Mouse (Mus musculus): ENCODE results near the gene Vstm5. TPM values are rescaled to one million over a fixed set of nuclear protein-coding genes. Genes with fewer than 3 reads are reported as not detected.
"Not testable (repeated sequence)": the region's sequence is repeated elsewhere in the genome, so short reads cannot be mapped to it uniquely, and the experiment has no call there.

Vstm5 gene
- polyA plus RNA-seq (2017; shearing (Covaris generic)): under 1 TPM in 1 of 2 experiments, not detected in 1; 0.22 TPM

DNA sequence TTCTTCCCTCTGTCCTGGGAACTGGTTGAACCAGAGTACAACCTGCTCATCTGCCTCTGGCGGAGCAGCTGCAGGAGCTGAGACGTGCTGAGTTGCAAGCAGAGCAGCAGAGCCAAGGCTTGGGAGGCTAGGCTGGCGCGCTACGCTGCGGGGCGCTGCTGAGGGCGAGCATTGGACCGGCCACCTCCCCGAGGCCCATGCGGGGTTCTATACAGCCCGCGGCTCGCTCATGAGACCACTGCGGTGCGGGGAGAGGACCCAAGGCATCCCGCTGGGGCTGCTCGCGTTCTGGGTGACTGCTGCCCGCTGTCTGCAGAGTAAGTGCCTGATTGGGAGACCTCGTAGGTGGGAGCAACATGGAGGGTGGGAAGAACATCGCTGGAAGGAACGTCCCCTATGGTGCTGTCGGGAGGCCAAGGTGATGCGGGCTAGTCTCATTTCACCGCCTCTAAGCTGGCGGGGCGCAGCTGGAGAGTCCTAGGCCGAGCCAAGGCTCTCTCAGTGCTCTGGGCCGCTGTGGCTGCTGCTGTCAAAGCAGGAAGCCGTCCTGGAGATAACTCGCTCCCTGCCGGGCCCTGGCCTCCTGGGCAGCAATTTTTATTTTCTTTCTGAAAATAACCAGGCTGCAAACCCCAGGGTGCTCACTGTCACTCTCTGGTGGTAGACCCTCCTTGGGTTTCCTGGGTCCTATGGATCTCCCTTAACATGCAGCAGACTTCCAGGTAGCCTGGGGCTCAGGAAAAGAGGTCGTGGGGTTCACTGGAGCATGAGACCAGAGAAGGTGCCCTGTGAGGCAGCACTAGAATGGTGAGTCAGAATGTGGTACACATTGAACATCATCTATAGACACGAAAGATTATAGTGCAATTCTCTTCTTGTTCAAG is at the start of gene Vstm5:
Gene Vstm5 (plus strand): TSS at position 4 of the 884 bp plus-strand sequence.
- ATAC-seq: no peak

DNA sequence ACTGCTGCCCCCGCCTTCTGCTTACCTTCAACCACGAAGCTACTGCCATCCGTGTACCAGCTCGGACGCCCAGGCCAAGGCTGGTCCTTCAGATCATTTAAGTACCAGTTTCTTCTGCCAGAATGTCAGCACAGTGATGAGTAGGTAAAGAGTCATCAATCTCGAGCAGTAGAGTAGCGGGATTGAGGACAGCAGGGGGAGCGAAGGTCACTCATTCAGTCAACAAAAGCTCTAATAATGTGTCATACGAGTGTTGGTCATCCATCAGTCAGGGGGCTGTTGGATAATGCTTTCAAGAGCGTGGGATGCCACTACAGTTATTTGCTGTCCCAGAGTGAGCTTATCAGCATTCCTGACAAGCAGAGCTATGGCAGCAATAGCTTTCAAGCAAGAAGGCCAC is 44.0 kb upstream of the Vstm5 start:
- ATAC-seq: not testable (repeated sequence)

DNA sequence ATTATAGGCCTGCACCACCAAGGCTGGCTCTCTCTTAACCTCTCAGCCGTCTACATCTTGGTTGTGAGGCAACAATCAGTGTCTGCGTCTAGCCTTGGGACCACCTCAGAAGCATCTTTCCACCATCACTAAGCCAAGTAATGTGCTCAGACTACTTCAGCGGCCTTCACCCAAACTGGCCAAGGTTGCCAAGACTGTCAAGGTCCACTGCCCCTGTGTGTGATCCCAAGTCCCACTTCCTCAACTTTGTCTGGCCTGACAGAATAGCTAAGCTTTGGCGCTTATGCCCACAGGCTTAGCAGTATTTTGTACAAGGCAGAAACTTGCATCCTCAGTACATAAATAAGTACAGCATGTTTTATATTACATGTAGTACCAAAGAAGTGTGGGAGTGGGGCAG is 32.2 kb upstream of the Vstm5 start:
- no peak for ATAC-seq

DNA sequence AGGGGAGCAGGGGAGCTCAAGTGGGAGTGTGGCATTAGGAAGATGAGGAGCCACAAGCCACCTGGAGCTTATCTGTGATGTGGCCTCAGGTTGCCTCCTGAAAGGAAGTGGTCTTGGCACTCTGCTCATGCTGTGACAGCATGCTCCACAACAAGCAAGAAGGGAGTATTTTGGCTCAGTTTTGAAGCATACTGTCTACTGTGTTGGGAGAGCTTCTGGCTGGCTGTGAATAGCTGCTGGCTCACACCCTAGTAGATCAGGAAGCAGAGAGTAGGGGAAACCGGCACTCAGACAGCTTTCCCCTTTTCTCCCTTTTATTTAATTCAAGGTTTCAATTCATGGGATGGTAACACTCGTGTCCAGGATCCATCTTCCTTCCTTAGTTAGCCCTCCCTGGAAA is 29.5 kb upstream of the Vstm5 start:
- no peak for ATAC-seq

DNA sequence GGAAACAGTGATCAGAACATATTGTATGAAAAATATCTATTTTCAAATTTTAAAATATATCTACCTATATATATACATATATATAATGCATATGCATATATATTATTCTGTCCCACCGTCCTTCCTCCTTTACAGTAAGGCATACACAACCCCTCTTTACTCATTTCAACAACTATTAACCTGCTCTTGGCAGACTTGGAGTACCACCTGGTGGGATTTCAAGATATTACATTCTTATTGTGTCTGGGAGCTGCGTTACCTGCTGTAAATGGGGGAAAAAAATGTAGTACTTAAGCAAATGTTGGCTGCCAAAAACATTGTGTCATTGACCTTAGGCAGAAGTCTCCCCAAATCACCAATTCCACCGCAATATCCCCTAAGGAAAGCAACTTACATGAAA is 27.0 kb upstream of the Vstm5 start:
- no peak for ATAC-seq

DNA sequence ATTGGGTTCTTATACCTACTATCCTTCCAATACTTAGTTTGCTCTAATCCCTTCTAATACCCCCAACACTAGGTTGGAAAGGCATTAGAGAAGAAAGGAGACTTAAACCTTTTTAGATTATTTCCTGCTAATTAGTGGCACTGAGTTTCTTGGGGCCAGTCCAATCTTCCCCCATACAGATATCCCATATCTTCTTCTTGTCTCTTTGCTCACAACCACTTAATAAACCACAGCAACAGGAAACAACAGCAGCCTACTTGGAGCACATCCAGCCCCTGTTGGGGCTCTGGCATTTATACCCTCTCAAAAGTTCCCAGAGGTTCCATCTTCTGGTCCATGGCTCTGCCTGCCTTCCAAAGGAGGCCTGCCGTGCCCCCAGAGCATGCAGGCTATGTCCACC is 25.1 kb upstream of the Vstm5 start:
- ATAC-seq: no peak

DNA sequence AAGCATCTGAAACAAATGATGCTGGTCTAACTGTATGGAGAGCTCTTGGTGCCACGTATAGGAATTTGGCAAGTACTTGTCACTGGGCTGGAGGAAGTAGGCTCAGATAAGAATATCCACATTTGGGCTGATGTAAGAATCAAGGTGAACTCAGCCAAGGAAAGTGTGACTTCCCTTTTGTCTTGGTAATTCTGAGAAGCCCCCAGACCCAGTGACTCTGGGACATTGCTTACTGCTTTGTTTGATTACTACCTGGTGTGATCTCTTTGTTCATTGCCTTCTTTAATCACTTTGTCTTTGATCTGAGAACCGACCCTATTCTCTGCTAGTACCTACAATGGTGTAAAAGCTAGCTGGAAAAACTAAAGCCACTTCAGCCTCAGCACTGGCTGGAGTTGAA is 13.9 kb upstream of the Vstm5 start:
- ATAC-seq: no peak

DNA sequence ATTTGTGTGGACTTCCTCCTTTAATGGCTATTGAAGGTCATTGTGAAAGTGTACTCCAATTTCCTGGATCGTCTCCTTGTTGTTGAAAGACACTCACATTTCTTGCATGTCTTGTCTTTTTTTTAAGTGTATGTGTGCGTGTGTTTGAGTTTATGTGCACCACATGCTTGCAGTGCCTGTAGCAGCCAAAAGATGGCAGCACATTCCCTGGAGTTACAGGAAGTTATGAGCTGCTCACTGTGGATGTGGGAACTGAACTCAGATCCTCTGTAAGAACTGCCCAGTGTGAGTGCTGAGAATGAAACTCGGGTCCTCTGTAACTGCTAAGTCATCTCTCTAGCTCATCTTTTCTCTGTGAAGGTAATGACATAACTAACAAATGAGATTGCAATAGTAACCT is 6.4 kb upstream of the Vstm5 start:
- no peak for ATAC-seq

DNA sequence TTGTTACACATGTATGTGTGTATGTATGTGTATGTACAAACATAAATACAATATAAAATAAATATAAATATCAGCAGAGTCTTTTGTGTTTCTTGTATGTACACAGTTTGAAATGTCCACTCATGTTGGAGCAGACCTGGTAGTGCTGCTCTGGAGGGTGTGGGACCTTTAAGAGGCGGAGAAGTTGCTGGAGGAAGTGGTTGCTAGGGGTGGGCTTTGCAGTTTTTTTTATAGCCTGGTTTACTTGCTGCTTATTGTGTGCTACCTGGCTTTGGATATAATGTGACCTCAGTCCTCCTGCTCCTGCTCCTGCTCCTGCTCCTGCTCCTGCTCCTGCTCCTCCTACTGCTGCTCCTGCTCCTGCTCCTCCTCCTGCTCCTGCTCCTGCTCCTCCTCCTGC is 5.2 kb upstream of the Vstm5 start:
- no peak for ATAC-seq

DNA sequence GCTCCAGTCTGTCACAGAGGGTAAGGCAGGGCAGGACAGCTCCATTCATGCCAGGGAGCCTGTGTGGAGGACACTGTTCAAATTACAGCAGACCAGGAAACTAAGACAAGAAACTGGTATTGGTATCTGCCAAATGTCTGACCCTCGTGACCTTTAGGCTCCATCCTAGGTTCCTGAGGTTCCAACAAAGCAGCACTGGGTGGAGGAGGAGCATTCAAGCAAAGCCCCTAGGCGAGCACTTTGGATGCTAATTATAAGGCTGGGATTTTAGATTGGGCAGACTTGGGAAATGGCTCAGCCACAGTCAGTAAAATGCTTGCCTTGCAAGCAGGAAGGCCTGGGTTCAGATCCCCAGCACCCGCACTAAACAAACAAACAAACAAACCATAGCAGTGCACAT is 2.9 kb upstream of the Vstm5 start:
- no peak for ATAC-seq

DNA sequence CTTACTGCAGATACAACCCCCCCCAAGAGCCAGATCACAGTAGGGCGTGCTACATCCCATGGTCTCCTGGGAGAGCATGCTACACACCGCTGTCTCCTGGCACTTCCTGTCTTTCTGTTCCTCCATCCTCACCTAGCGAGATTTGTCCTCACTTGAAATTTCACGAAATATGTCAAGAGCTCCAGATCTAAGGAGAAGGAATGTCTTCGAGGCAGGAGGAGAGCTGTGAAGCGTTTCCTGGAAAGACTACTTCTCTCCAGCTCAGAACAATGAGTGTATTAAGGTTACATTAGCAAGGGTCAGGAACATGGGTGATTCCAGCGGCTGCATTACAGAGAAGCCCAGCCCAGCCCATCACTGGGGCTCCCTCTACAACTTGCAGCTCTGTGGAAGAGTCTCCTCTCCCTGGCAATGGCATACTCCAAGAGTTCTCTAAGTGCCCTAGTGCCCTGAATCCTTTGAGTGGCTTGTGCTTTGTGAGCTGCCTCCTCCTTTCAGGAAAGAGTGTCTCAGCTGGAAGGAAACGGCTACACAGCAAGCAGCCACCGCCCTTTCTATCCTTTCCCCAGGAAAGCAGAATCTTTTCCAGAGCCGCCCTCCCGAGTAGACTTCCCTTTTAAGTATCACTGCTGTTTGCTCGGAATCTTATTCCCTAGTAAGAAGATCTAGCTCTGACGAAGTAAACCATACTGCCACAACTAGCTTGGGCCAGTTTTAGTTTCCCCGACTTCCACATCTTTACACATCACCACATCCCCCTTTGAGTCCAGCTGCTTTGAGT is 1.1 kb upstream of the Vstm5 start:
- no peak for ATAC-seq

DNA sequence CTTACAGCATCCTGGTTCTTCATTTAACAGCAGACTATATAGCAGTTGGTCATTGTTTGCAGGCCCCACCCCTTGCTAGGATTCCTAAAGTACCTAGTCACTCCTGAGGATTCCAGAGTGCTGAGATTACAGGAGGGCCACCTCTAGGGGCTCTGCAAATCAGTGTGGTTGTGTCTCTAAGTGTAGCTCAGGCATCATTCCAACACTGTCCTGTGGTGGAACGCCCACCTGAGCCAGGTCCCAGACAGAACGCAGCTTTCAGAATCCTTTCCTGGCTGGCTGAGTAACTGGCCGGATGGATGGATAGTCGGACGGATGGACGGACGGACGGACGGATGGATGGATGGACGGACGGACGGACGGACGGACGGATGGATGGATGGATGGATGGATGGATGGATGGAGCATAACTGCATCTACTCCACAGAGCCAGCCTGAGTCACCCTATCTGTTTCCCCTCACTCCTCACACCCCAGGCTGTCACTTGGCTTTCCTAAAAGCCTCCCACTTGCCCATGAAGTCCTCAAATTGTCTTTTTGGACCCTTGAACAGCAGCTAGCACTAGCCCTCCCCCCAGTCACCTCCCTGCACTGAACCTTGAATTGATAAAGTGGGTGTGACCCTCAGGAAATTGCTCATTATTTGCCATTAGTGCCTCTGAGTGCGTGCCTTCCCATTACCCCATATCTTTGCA is 401 bp upstream of the Vstm5 start:
- no peak for ATAC-seq

DNA sequence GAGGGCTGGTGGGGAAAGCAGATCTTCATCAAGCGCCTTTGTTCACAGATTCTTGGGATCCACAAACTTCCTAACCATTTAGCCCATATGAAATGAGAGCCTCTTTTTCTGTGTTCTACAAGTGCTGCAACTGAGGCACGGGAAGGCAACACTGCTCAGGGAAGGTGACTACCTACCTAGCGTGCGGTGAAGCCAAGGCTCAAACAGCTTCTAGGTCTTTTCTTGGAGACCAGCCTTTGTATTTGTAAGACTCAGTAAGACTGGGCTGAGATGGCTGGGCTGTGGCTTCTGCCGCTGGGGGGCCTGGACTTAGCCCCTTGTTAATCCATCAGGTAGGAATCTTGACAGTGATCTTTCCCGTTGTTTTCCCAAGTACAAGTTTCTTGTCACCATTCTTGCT is 1.2 kb downstream of the Vstm5 start:
- ATAC-seq: no peak

DNA sequence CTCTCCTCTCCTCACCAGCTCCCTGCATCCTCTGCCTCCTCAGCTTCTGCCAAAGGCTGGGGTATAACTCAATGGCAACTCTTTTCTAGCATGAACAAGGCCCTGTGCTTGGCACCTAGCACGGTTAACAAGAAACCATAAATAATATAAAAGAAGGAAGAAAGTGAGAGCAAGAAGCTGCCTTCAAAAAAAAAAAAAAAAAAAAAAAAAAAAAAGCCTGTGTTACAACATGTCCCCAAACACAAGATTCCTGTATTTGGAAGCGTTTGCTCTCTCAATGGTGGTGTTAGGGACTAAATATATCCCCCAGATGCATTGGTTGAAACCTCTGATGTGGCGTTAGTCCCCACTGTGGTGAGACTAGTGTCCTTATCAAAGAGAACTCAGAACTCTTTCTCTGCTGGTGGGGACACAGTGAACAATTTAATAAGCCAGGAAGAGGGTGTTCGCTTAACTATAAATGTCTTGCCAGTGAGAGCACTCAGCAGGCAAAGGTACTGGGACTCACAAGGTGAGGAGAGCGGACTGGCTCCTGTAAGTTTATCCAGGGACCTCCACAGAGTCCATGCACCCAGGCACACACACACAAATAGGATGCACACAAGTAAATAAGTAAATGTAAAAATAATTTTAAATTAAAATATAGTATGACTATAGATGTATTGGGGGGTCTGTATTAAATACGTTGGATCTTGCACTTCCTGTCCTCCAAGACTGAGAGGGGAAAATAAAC is 2.2 kb downstream of the Vstm5 start:
- ATAC-seq: no peak

DNA sequence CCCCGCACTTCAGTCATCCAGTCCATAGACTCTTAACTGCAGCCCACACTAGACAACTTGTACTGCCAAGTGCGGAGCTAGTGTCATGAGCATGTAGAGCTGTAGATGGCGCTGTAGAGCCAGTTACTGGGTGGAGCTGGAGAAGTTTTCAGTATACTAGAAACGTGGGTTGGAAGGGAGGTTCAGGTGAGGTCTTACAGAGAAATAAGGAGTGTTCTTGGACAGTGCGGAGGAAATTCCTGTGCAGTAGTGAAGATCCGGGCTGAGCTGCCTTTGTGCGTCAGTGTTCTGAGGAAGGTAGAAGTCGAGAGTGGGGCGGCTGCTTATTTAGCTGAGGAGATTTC is 2.7 kb downstream of the Vstm5 start:
- ATAC-seq: no peak

DNA sequence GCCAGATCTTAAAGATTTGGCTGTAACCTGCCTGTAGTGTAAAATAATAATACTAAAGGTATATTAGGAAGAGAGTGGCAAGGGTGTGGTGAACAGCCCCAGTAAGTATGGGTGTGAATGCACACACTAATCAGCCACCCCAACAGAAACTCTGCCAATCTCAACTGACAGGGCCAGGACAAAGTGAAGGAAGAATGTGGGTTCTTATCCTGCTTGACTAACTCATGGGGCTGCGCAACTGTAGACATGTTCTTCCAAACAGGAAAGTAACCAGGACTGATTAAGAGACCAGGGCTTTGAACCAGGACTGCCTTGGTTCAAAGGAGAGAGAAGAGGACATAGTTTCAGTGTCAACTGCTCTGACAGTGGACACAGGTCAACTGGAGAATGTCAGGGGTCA is 3.3 kb downstream of the Vstm5 start:
- no peak for ATAC-seq

DNA sequence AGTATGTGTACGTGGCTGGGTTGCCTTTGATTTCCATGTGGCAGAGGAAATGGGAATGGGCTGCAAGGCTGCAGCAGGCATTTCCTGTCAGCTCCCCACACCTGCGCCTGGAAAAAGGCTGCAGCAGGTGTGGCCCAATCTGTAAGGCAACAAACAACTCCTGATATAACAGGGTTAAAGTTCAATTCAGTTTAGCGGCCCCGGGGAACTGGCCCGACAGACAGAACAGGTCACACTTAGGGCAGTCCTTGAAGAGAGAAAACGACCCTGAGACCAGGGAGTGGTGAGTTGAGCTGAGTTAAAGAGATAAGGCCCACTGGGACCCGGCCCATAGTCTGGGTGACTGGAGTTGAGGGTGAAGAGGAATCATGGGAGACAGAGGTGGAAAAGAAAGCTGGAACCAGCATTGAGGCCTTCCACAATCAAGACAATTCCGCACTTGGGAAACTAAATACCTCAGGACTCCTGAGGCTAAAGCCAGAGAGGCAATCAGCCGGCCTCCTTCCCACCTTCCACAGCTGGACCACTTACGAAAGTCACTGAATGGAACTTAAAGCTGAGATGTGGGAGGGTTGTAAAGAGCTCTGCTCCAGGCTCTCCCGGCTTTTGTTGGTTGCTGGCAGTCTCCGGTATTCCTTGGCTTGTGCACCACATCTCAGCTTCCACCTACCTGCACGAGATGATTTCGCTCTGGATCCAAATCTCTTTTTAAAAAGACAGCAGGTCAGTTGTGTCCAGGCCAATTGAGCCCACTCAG is 6.7 kb downstream of the Vstm5 start:
- no peak for ATAC-seq

DNA sequence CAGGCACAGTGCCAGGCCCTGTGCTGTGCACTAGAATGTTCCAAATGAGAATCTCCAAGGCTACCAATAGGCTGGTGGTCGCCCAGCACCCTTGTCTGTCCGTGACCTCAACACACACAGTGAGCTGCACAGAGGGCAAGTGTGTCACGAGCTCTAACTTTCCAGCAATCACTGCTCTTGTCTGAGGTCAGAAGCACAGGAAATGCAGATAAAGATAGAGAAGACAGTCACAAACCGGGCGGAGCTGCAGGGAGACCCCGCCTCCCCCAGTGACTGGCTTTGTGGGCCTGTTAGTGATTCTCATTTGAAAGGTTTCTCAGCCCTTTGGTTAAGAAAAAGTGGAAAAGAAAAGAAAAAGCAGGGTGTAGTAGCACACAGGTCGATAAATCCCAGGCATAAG is 11.5 kb downstream of the Vstm5 start:
- no peak for ATAC-seq

DNA sequence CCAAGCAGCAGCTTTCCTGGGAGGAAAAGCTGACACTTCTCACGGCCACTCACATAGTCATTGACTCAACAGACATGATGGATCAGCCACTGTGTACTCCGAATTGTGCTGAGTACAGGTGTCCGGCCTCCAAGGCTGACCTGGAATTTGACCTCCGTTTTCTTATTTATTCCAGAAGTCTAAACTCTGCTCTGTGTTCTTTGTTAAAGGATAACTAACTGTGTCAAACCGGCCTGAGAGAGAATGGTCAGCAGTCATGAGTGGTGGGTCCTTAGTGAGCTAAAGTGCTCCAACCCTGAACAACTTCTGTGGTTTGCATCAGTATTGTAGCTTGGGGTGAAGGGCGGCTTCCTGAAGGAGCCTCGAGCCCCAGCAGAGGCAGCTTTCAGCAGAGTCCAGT is 13.4 kb downstream of the Vstm5 start:
- ATAC-seq: no peak

DNA sequence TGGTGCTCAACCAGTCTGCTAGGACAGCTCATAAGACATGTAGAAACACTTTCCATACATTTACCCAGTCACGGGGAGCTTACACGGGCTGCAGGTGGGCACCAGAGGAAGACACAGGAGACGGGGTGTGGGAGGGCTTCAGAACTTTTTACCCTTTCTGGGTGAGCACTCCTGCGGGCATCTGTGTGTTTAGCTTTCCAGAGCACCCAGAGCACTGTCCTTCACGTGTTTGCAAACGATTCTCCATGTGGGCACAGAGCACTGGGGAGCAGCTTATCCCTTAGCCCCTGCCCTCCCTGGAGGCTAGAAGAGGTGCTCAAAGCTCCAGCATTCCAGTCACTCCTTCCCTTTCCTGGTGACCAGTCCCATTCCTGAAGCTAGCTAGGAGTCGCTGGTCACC is 15.7 kb downstream of the Vstm5 start:
- ATAC-seq: no peak

DNA sequence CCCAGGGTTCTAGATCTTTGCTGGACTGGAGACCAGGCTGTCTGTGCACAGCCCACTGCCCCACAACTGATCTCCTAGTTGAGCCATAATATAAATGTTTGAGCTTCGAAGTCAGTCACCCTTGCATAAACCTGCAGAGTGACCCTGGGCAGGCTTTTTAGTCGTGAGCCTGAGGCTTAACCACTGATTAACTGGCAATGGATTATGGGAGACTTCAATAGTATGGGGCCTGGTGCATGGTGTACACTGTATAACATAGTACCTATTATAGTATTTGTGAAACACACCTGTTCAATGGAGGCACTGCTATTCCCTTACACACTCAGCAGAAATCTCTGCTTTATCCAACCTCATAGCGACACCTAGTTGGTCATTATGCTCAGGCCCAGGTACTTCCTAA is 17.4 kb downstream of the Vstm5 start:
- ATAC-seq: no peak

DNA sequence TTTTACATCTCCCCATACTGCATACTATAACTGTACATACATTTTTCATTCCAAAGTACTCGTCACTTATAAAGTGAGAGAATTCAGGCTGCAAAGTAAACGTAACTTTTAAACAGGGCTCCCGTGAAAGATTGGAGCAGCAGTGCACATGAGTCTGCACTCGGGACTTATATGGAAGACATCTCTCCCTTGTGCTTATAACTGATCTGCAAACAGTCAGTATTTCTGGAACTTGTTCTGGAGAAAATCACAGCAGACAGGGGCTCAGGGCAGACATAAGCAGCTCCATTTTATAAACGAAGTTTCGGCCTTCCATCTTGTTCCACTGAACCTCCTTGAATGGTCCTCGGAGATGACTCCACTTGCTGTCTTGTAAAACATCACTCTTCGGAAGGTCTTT is 23.1 kb downstream of the Vstm5 start:
- ATAC-seq: no peak
